Mouse (Mus musculus): Measurements from ENCODE around the gene Cdon.

The Cdon gene

GRCm38 (mm10) chr9:35541488-35541887, 120.6 kb downstream of the Cdon start:
- DNase-seq (ENCODE audit: low spot score): peak; percentile 34

- no peak for DNase-seq (ENCODE audit: low spot score)
Measured at GRCm38 (mm10) chr9:35541941-35542340, 121.0 kb downstream of the Cdon start.

- no peak for DNase-seq (ENCODE audit: low spot score)
Measured at GRCm38 (mm10) chr9:35543099-35543860, 122.4 kb downstream of the Cdon start.

DNA sequence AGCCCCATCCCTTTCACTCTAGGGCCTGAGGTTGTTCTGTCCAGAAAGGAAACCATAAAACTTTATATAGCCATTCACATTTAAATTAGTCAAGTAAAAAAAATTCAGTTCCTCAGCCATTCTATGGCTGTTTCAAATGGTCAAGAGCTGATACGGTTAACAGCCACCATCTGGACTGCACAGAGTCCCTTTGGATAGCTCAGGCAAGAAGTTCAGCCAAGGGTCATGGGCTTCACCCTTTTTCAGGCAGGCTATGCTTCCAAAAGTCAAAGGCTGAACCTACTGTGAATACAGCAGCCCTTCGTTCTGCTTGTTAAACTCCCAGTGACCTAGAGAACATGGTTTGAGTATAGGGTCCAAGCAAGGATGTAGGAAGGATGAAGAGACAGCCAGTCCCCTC, 123.7 kb downstream of the Cdon start:
- DNase-seq (ENCODE audit: low spot score): no peak

- no peak for DNase-seq (ENCODE audit: low spot score)
Measured at GRCm38 (mm10) chr9:35545704-35546103, 124.8 kb downstream of the Cdon start.

GRCm38 (mm10) chr9:35546745-35547144, 125.8 kb downstream of the Cdon start:
- DNase-seq (ENCODE audit: low spot score): no peak

GRCm38 (mm10) chr9:35548455-35548854, 127.5 kb downstream of the Cdon start:
- DNase-seq (ENCODE audit: low spot score): no peak

GRCm38 (mm10) chr9:35556494-35557102, 135.7 kb downstream of the Cdon start:
- DNase-seq (ENCODE audit: low spot score): no peak

Measured in testis, postnatal 14 days (tissue).